Mouse (Mus musculus) spleen, adult 18-20 months (tissue): ENCODE results near the gene Tchhl1.

Experiments
- DNase-seq, 2 experiments: peaks; one replicate each; pipeline ENCODE4 v3.0.0; 2022; ENCODE audit warnings: mixed read lengths in 2 of 2

The Tchhl1 gene

GRCm38 (mm10) chr3:93504536-93505189 is 36.1 kb downstream of the Tchhl1 start:
- no peak for DNase-seq

- DNase-seq: peak; percentile 87 to 90
Measured at GRCm38 (mm10) chr3:93505960-93506863, 37.7 kb downstream of the Tchhl1 start.

- no peak for DNase-seq
Measured at GRCm38 (mm10) chr3:93506881-93507325, 38.3 kb downstream of the Tchhl1 start.

- DNase-seq: no peak
Measured at GRCm38 (mm10) chr3:93509301-93509700, 40.7 kb downstream of the Tchhl1 start.

- no peak for DNase-seq
Measured at GRCm38 (mm10) chr3:93511036-93511435, 42.5 kb downstream of the Tchhl1 start.

GRCm38 (mm10) chr3:93511801-93512200 is 43.2 kb downstream of the Tchhl1 start:
- DNase-seq: no peak

- no peak for DNase-seq
Measured at GRCm38 (mm10) chr3:93512386-93513101, 44.0 kb downstream of the Tchhl1 start.

GRCm38 (mm10) chr3:93514628-93515027 is 46.1 kb downstream of the Tchhl1 start:
- no peak for DNase-seq

- no peak for DNase-seq
Measured at GRCm38 (mm10) chr3:93517343-93517742, 48.8 kb downstream of the Tchhl1 start.

- no peak for DNase-seq
Measured at GRCm38 (mm10) chr3:93519856-93520329, 51.3 kb downstream of the Tchhl1 start.

- peak; percentile 38 to 61 for DNase-seq
Measured at GRCm38 (mm10) chr3:93520330-93521193, 52.0 kb downstream of the Tchhl1 start, which contains the start of gene S100a11. TSS of gene S100a11 (plus strand) at chr3:93520488.
